Mouse (Mus musculus) thymus, adult 2 months (tissue): ENCODE measurements around the gene Nkiras2. TPM values are rescaled to one million over a fixed set of nuclear protein-coding genes. Genes with fewer than 3 reads are reported as not detected.
A peak's percentile ranks its signal among the peaks of the same experiment; 100 is the strongest.

Experiments used
- DNase-seq: peaks from one replicate; pipeline ENCODE4 v3.0.0; 2021
- H3K27ac ChIP-seq: fragments of 200-500 bp; 2 replicates; pipeline ENCODE4 v1.5.1; 2012; ENCODE audit warnings: low read length, control low read depth; ENCODE audit not compliant: control insufficient read depth, insufficient read depth
- H3K27me3 ChIP-seq: fragments of 200-500 bp; 2 replicates; pipeline ENCODE4 v1.6.1; 2012; ENCODE audit warnings: mild to moderate bottlenecking, low read length, moderate library complexity, mixed read lengths; ENCODE audit not compliant: control insufficient read depth, insufficient read depth
- H3K36me3 ChIP-seq: fragments of 200-500 bp; 2 replicates; pipeline ENCODE4 v1.6.1; 2012; ENCODE audit warnings: mild to moderate bottlenecking, low read length, moderate library complexity; ENCODE audit not compliant: control insufficient read depth, insufficient read depth
- H3K4me1 ChIP-seq: fragments of 200-500 bp; replicated peaks from 2 replicates; pipeline ENCODE4 v1.6.1; 2012; ENCODE audit warnings: low read length; ENCODE audit not compliant: control insufficient read depth, insufficient read depth
- H3K4me3 ChIP-seq: fragments of 200-500 bp; 2 replicates; pipeline ENCODE4 v1.5.1; 2012; ENCODE audit warnings: mild to moderate bottlenecking, low read length, control low read depth, moderate library complexity; ENCODE audit not compliant: control insufficient read depth, insufficient read depth
- CTCF ChIP-seq: fragments of 200-500 bp; IDR thresholded peaks from 2 replicates; pipeline ENCODE4 v1.5.1; 2012; ENCODE audit warnings: mild to moderate bottlenecking, control low read depth, low read length, moderate library complexity, borderline replicate concordance; ENCODE audit not compliant: control insufficient read depth, poor library complexity, insufficient read depth; ENCODE audit errors: extremely low read depth
- POLR2A ChIP-seq: fragments of 200-500 bp; IDR thresholded peaks from 2 replicates; pipeline ENCODE4 v1.6.1; 2012; ENCODE audit warnings: mild to moderate bottlenecking, low read length, control low read depth, moderate library complexity; ENCODE audit not compliant: control insufficient read depth, poor library complexity, insufficient read depth; ENCODE audit errors: extremely low read depth
- WGBS: fragments of 180-500 bp; shearing (Covaris S2); methylation state at CpG from one replicate; pipeline ENCODE4 v1.1.7; 2018; 5-methylcytosine and 5-hydroxymethylcytosine counted together
- polyA plus RNA-seq: library from polyadenylated mRNA; depleted of rRNA; stranded (reverse); fragments of >200 nt; gene quantifications from 2 replicates; pipeline ENCODE4 v1.2.3, GENCODE M21; 2012

The Nkiras2 gene
- polyA plus RNA-seq, 1 experiment, result 68.4 TPM

- Histone ChIP-seq H3K36me3 (0 out of 2 replicates have a peak, but pooled peaks cover 3% of the 10 kb centered on the region), H3K4me1 (peaks cover 2% of the 10 kb centered on the region), H3K4me3 (no peak overlapping the region), H3K27me3 (no peaks in the 10 kb centered on the region), H3K27ac (no peak overlapping the region)
- TF ChIP-seq CTCF (no peak), POLR2A (no peak)
- WGBS, result 85% methylated on average over 6 of the region's 6 CpGs
- DNase-seq, result no peak
These were observed 11.9 kb upstream of the Nkiras2 start for GRCm38 (mm10) chr11:100607121-100607520.

DNA sequence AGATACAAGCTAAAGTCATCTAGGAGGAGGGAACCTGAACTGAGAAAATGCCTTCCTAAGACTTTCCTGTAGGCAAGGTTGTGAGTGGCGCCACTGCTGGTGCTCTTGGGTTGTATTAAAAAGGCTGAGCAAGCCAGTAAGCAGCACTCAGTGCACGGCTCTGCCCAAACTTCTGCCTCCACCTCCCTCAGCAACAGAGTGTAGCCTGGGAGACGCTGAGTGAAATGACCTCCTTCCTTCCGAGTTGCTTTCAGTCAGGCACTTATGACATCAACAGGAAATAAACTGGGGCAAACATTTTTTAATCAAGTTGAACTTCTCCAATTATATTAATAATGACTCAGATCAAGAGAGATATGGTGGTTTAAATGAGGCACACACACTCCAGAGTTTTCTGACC is 10.2 kb upstream of the Nkiras2 start:
- 66% methylated on average over 4 of the region's 4 CpGs for WGBS
- Histone ChIP-seq H3K36me3 (0 out of 2 replicates have a peak, but pooled peaks cover 3% of the 10 kb centered on the region), H3K4me3 (no peak overlapping the region), H3K4me1 (peaks cover 2% of the 10 kb centered on the region), H3K27me3 (no peaks in the 10 kb centered on the region), H3K27ac (no peak overlapping the region)
- no peak for DNase-seq
- TF ChIP-seq CTCF (no peak), POLR2A (no peak)

DNA sequence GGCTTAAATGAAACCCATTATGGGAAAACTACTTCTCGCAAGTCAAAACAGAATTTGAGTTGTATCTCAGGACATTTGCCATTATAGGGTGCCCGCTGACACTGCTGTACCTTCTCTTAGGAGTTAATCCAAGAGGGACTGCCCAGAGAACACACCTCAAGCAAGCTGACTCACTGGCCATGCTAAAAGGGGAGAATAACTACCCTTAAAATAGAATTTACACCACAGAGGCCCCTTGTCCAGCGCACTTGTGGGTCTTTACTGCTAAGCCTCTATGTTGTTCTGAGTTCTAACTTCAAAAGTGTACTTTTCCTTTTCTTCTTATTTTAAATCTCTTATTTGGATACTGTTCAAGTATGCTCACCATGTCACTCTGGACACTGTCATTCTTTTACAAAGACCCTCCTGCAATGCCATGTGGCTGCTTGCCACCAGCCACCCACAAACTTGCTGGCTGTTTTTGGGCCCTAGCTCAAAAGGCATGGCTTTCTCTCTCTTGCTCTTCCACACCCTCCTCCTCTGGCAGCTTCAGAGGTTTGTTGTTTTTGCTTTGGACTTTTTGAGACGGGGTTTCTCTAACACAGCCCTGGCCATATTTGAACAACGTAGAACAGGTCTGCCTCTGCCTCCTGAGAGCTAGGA is 9.6 kb upstream of the Nkiras2 start:
- DNase-seq, result no peak
- Histone ChIP-seq H3K36me3 (0 out of 2 replicates have a peak, but pooled peaks cover 3% of the 10 kb centered on the region), H3K27ac (peak overlapping the region; percentile 61; the same call in 1 of the 2 replicates), H3K27me3 (no peaks in the 10 kb centered on the region), H3K4me3 (no peak overlapping the region), H3K4me1 (peaks cover 2% of the 10 kb centered on the region)
- TF ChIP-seq POLR2A, result no peak
- TF ChIP-seq CTCF, result no peak
- WGBS, result 92% methylated on average over 5 of the region's 5 CpGs

- Histone ChIP-seq H3K4me3 (no peak overlapping the region), H3K36me3 (0 out of 2 replicates have a peak, but pooled peaks cover 3% of the 10 kb centered on the region), H3K27me3 (no peaks in the 10 kb centered on the region), H3K27ac (no peak overlapping the region; the same call in 1 of the 2 replicates), H3K4me1 (peaks cover 2% of the 10 kb centered on the region)
- no peak for TF ChIP-seq CTCF
- no peak for TF ChIP-seq POLR2A
- no peak for DNase-seq
- WGBS, result 70% methylated on average over 9 of the region's 9 CpGs
These were observed 8.9 kb upstream of the Nkiras2 start for GRCm38 (mm10) chr11:100609997-100610680.

DNA sequence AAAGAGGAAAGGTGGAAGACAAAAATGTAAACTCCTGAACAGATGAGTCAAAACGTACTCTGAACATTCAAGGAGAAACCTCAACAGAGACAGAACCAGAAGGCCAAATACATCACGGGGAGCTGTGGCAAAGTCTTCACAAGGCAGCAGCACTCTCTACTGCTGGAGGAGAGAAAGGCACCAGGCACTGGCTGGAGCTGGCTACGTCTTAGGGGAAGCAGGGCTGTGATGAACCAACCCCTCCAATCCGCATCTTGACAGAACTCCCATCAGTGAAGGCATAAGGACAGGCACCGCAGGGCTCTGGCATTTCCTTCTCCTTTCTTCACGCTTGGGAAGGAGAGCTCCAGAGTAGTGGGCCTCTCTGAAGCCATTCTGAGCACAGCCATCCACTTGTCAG is 7.4 kb upstream of the Nkiras2 start:
- TF ChIP-seq POLR2A (no peak), CTCF (no peak)
- WGBS, result 94% methylated on average over 6 of the region's 6 CpGs

GRCm38 (mm10) chr11:100613241-100613640 is 5.8 kb upstream of the Nkiras2 start:
- Histone ChIP-seq H3K36me3 (0 out of 2 replicates have a peak, but pooled peaks cover 2% of the 10 kb centered on the region), H3K27me3 (no peaks in the 10 kb centered on the region), H3K4me1 (peaks cover 5% of the 10 kb centered on the region), H3K27ac (no peak overlapping the region), H3K4me3 (no peak overlapping the region)
- no peak for DNase-seq
- 88% methylated on average over 3 of the region's 3 CpGs for WGBS
- TF ChIP-seq POLR2A, result no peak
- no peak for TF ChIP-seq CTCF

More for the DNA sequence above, 7.4 kb upstream of the Nkiras2 start:
- Histone ChIP-seq H3K27ac (no peak overlapping the region), H3K4me1 (peaks cover 2% of the 10 kb centered on the region), H3K27me3 (no peaks in the 10 kb centered on the region), H3K36me3 (0 out of 2 replicates have a peak, but pooled peaks cover 3% of the 10 kb centered on the region), H3K4me3 (no peak overlapping the region)
- DNase-seq, result no peak
